ENCODE assay signal across 17 mouse cellular contexts in genomic region chr16:57473415-57474085, GRCm38 (mm10).
DNase-seq lines count a peak whose midpoint lies in the region; ATAC-seq lines count a peak whose summit lies in the region.
"Had no signal": no experiment of that assay in that cellular context is flagged by ENCODE, and none has a peak within 500 bp of the region (broad histone marks: within the 10 kb centered on the region; RNA-seq: fewer than 3 reads in every experiment).

No protein-coding gene starts in this region.

- no peaks in the 10 kb centered on the region for H3K9me3 ChIP-seq in embryonic facial prominence, embryonic 11.5 days (replicated peaks; ENCODE audit: control insufficient read depth, low read length)

- no peak overlapping the region for H3K9ac ChIP-seq in embryonic facial prominence, embryonic 11.5 days (replicated peaks; ENCODE audit: low read length)
- H3K9ac ChIP-seq: forebrain, embryonic 15.5 days; hindbrain, embryonic 14.5 days had no signal

- ATAC-seq in embryonic facial prominence, embryonic 11.5 days (replicated peaks; ENCODE audit: insufficient number of reproducible peaks, low FRiP score, low TSS enrichment, low read depth), result peak; percentile 39; the same call in 1 of the 2 replicates
- ATAC-seq: forebrain, embryonic 15.5 days had no signal

- 40% methylated on average over 10 of the region's 10 CpGs for WGBS in embryonic facial prominence, embryonic 11.5 days

- intact Hi-C loops in heart, postnatal 14 days (cut with DNase I), result no loop called here

- DNase-seq in heart, adult 11 months, result peak; percentile 86
- no peak for DNase-seq in heart, postnatal 14 days
- peak; percentile 13 for DNase-seq in lung, postnatal 10 days
- no peak for DNase-seq in lung, postnatal 36 days
- peak; percentile 44 for DNase-seq in embryonic facial prominence, embryonic 11.5 days (ENCODE audit: low spot score)
- DNase-seq in naive thymus-derived CD4-positive, alpha-beta T cell, adult 2 months (ENCODE audit: low read depth), result peak; percentile 63
- DNase-seq in adrenal gland, postnatal 36 days, result no peak
- DNase-seq in ovary, postnatal 10 days (ENCODE audit: low spot score), result no peak
- DNase-seq: cerebellum, postnatal 36 days; heart, adult 18-20 months; kidney, adult 18-20 months; liver; lung, postnatal 14 days; midbrain, embryonic 14.5 days; right cerebral cortex, adult 18-20 months had no signal

- no peaks in the 10 kb centered on the region for H3K36me3 ChIP-seq in embryonic facial prominence, embryonic 11.5 days (replicated peaks; ENCODE audit: control insufficient read depth, insufficient read depth, low read depth, low read length)
- H3K36me3 ChIP-seq: forebrain, embryonic 15.5 days had no signal

- H3K27ac ChIP-seq in embryonic facial prominence, embryonic 11.5 days (replicated peaks; ENCODE audit: low read depth, low read length), result no peak overlapping the region
- H3K27ac ChIP-seq: forebrain, embryonic 15.5 days; hindbrain, embryonic 14.5 days had no signal

- no peak overlapping the region for H3K4me3 ChIP-seq in embryonic facial prominence, embryonic 11.5 days (ENCODE audit: low read depth, low read length)
- H3K4me3 ChIP-seq: forebrain, embryonic 15.5 days had no signal

- no peaks in the 10 kb centered on the region for H3K27me3 ChIP-seq in embryonic facial prominence, embryonic 11.5 days (ENCODE audit: control insufficient read depth, insufficient read depth, low read length)
- H3K27me3 ChIP-seq: forebrain, embryonic 15.5 days had no signal

- H3K4me1 ChIP-seq in embryonic facial prominence, embryonic 11.5 days (ENCODE audit: control insufficient read depth, insufficient read depth, low read length), result no peaks in the 10 kb centered on the region
- H3K4me1 ChIP-seq: forebrain, embryonic 15.5 days had no signal

- no peak overlapping the region for H3K4me2 ChIP-seq in embryonic facial prominence, embryonic 11.5 days (ENCODE audit: low read depth, low read length)
- H3K4me2 ChIP-seq: forebrain, embryonic 15.5 days; hindbrain, embryonic 14.5 days had no signal

Comparison
In these comparisons a context has a peak if more than half of its experiments do, and no peak if none do; other contexts are left out.
1. DNase-seq: peak in heart, adult 11 months (single experiment), lung, postnatal 10 days (single experiment), embryonic facial prominence, embryonic 11.5 days (single experiment) and naive thymus-derived CD4-positive, alpha-beta T cell, adult 2 months (single experiment); none in heart, postnatal 14 days (0 of 2), lung, postnatal 36 days (single experiment), adrenal gland, postnatal 36 days (0 of 2) and ovary, postnatal 10 days (single experiment).